Mouse (Mus musculus): ENCODE measurements at regions not wholly inside any gene's neighbourhood (a gene's known extent, or its start where the extent isn't known, plus 50 kb on each side); places are given as distances from the start of the nearest gene placed in this dataset.

- DNase-seq (ENCODE audit: low spot score in 2 of 2), result no peak
Observed at GRCm38 (mm10) chr3:52859848-52860247, 157.2 kb downstream of the Cog6 start.

- DNase-seq (ENCODE audit: low spot score in 2 of 2), result no peak
Observed at GRCm38 (mm10) chr3:52859266-52859825, 157.7 kb downstream of the Cog6 start.

GRCm38 (mm10) chr3:52858259-52858658 lies 158.8 kb downstream of the Cog6 start:
- no peak for DNase-seq (ENCODE audit: low spot score in 2 of 2)

- DNase-seq (ENCODE audit: low spot score in 2 of 2), result no peak
Observed at GRCm38 (mm10) chr3:52857076-52857475, 160.0 kb downstream of the Cog6 start.

- no peak for DNase-seq (ENCODE audit: low spot score in 2 of 2)
Observed at GRCm38 (mm10) chr3:52854560-52854959, 162.5 kb downstream of the Cog6 start.

GRCm38 (mm10) chr3:52853126-52853525 lies 163.9 kb downstream of the Cog6 start:
- no peak for DNase-seq (ENCODE audit: low spot score in 2 of 2)

GRCm38 (mm10) chr3:52845166-52845565 lies 171.9 kb downstream of the Cog6 start:
- DNase-seq (ENCODE audit: low spot score in 2 of 2), result no peak

GRCm38 (mm10) chr3:52843998-52844397 lies 173.0 kb downstream of the Cog6 start:
- DNase-seq (ENCODE audit: low spot score in 2 of 2), result peak; percentile 75 to 91

GRCm38 (mm10) chr3:52842866-52843425 lies 174.1 kb downstream of the Cog6 start:
- peak in 1 of 2 experiments; percentile 30 for DNase-seq (ENCODE audit: low spot score in 2 of 2)

- peak in 1 of 2 experiments; percentile 32 for DNase-seq (ENCODE audit: low spot score in 2 of 2)
Observed at GRCm38 (mm10) chr3:52840160-52840953, 176.7 kb downstream of the Cog6 start.

- no peak for DNase-seq (ENCODE audit: low spot score in 2 of 2)
Observed at GRCm38 (mm10) chr3:52838020-52838419, 179.0 kb downstream of the Cog6 start.

GRCm38 (mm10) chr3:52837527-52837926 lies 179.5 kb downstream of the Cog6 start:
- DNase-seq (ENCODE audit: low spot score in 2 of 2), result no peak

GRCm38 (mm10) chr3:52836780-52837179 lies 180.3 kb downstream of the Cog6 start:
- DNase-seq (ENCODE audit: low spot score in 2 of 2), result no peak

GRCm38 (mm10) chr3:52832421-52832820 lies 184.6 kb downstream of the Cog6 start:
- no peak for DNase-seq (ENCODE audit: low spot score in 2 of 2)

- DNase-seq (ENCODE audit: low spot score in 2 of 2), result no peak
Observed at GRCm38 (mm10) chr3:52831986-52832385, 185.1 kb downstream of the Cog6 start.

- no peak for DNase-seq (ENCODE audit: low spot score in 2 of 2)
Observed at GRCm38 (mm10) chr3:52830101-52830500, 186.9 kb downstream of the Cog6 start.

GRCm38 (mm10) chr3:52829069-52829468 lies 188.0 kb downstream of the Cog6 start:
- no peak for DNase-seq (ENCODE audit: low spot score in 2 of 2)

GRCm38 (mm10) chr3:52828473-52828872 lies 188.6 kb downstream of the Cog6 start:
- DNase-seq (ENCODE audit: low spot score in 2 of 2), result no peak

GRCm38 (mm10) chr3:52822848-52823247 lies 194.2 kb downstream of the Cog6 start:
- DNase-seq (ENCODE audit: low spot score in 2 of 2), result no peak

GRCm38 (mm10) chr3:52821450-52821849 lies 195.6 kb downstream of the Cog6 start:
- DNase-seq (ENCODE audit: low spot score in 2 of 2), result no peak

- no peak for DNase-seq (ENCODE audit: low spot score in 2 of 2)
Observed at GRCm38 (mm10) chr3:52818401-52818800, 198.6 kb downstream of the Cog6 start.

- DNase-seq (ENCODE audit: low spot score in 2 of 2), result no peak
Observed at GRCm38 (mm10) chr3:52817416-52817815, 199.6 kb downstream of the Cog6 start.

- DNase-seq (ENCODE audit: low spot score in 2 of 2), result no peak
Observed at GRCm38 (mm10) chr3:52815497-52815896, 201.5 kb downstream of the Cog6 start.
